Mouse (Mus musculus): ENCODE measurements around the gene Hes1. TPM values are rescaled to one million over a fixed set of nuclear protein-coding genes. Genes with fewer than 3 reads are reported as not detected.
"Not testable (repeated sequence)": the region's sequence is repeated elsewhere in the genome, so short reads cannot be mapped to it uniquely, and the experiment has no call there.

Hes1 gene
- total RNA-seq, 2 experiments from 2014 or later = 5.1 to 6.9 TPM

- ATAC-seq (replicated peaks; ENCODE audit: low FRiP score, low TSS enrichment, poor library complexity, severe bottlenecking) = not testable (repeated sequence)
Measured at GRCm38 (mm10) chr16:30108167-30108566, 44.0 kb downstream of the Hes1 start.

GRCm38 (mm10) chr16:30110466-30110865, 46.3 kb downstream of the Hes1 start:
- ATAC-seq (replicated peaks; ENCODE audit: low FRiP score, low TSS enrichment, poor library complexity, severe bottlenecking) = no peak

GRCm38 (mm10) chr16:30111069-30111468, 46.9 kb downstream of the Hes1 start:
- no peak for ATAC-seq (replicated peaks; ENCODE audit: low FRiP score, low TSS enrichment, poor library complexity, severe bottlenecking)

DNA sequence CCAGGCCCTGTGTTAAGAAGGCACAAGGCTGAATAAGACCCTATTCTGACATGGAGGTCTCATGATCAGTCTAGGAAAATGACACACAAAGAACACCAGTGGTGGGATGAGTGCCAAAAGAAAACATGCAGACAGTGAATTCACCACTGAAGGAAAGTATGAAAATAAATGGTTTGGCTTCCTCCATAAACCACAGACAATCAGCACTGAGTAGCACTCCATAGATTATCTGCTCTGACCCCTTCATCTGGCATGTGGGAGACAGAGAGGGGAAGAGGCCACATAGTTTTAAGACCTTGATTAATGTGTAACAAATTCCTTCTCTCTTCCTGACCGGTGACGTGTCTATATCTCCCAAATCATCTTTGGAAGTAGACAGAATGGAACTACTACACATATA, 47.4 kb downstream of the Hes1 start:
- ATAC-seq (replicated peaks; ENCODE audit: low FRiP score, low TSS enrichment, poor library complexity, severe bottlenecking) = no peak

DNA sequence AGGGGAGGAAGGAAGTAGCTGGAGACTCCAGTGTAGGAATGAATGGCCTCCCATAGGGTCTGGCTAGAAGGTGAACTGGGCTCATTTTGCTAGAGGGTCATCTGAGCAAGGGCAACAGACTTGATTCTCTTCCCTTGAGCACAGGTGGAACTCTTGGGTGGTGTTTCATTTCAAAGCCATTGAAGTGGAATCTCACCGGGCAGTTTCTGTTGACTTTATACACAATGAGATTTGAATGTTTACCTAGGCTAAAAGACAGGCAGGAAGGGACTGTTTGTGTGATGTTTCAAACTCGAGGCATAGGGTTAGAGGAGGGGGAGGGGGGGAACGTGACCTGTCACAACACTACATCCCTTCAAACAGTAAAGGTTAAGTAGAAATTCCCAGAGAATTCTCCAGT, 49.0 kb downstream of the Hes1 start:
- no peak for ATAC-seq (replicated peaks; ENCODE audit: low FRiP score, low TSS enrichment, poor library complexity, severe bottlenecking)

DNA sequence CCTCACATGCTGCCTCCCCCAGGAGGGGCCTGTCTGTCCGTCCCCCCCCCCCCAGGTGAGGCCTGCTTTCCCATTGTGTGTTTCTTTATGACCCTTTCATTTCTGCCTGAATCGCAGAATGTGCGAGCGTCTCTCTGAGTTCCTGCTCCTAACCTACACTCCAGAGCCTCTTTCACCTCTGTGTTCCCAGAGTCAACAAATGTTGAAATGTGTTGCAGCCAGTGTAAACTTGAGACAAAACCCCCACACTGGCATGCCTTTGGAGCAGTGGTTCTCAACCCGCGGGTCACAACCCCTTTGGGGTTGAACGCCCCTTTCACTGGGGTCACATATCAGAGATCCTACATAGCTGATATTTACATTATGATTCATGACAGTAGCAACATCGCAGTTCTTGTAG, 49.6 kb downstream of the Hes1 start:
- ATAC-seq (replicated peaks; ENCODE audit: low FRiP score, low TSS enrichment, poor library complexity, severe bottlenecking) = no peak

DNA sequence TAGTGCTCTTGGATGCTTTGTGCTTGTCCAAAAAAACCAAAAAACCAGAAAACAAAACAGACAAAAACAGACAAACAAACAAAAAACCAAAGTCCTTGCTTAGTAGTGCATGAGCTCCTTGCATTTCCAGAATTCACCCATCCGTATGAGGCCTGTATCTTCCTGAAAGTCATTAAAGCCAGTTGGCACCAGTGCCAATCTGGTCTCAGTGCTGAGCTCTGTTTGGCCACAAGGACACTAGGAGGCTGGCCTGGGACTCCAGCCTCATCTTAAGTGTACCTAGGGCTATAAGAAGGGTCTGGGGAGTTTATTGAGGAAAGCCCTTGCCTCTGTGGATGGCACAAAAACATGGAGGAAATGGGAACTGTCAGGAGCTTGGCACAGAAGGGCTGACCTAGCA, 50.3 kb downstream of the Hes1 start:
- ATAC-seq (replicated peaks; ENCODE audit: low FRiP score, low TSS enrichment, poor library complexity, severe bottlenecking) = no peak

Other genes starting within 250 kb of the Hes1 start
- gene Cpn2, start 203.1 kb downstream of the Hes1 start, total RNA-seq (2014; fragmentation: Nextera tagmentation) = not detected in 2 replicates
- gene Cpn2, start 203.1 kb downstream of the Hes1 start, total RNA-seq (2017) = not detected in 2 replicates
- gene Lrrc15, start 218.9 kb downstream of the Hes1 start, total RNA-seq (2014; fragmentation: Nextera tagmentation) = not detected in 2 replicates
- gene Lrrc15, start 218.9 kb downstream of the Hes1 start, total RNA-seq (2017) = not detected in 2 replicates
- 9.4 and 13.1 TPM in 2 replicates for gene Gp5, start 246.4 kb downstream of the Hes1 start, total RNA-seq (2014; fragmentation: Nextera tagmentation)
- gene Gp5, start 246.4 kb downstream of the Hes1 start, total RNA-seq (2017) = 14.5 and 17.1 TPM in 2 replicates